13 mouse cellular contexts compared by ENCODE assay signal in the genomic region with DNA sequence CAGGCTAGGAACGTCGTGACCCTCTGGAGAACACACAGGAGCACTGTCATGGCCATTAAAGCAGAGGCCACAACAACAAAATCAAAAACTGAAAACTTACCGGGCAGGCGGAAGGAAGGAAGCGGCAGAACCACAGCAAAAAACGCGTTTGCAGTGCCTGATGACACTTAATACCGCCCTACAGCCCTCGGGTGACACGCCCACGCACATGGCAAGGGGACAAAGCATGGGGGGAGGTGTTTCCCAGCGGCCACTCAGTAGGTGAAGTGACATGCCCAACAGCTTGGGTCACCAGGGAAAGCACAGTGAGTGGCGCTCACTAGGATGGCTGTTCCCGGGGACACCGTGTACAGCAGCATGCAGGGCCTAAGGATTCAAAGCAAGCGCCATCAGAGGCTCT.
DNase-seq lines count a peak whose midpoint lies in the region; ATAC-seq lines count a peak whose summit lies in the region.
"Had no signal": no experiment of that assay in that cellular context is flagged by ENCODE, and none has a peak within 500 bp of the region (broad histone marks: within the 10 kb centered on the region; RNA-seq: fewer than 3 reads in every experiment).

No protein-coding gene starts in this region.

- peaks cover 38% of the 10 kb centered on the region for H3K4me1 ChIP-seq in kidney, embryonic 16.5 days (ENCODE audit: insufficient read depth, low read length)
- peaks cover 84% of the 10 kb centered on the region for H3K4me1 ChIP-seq in liver, embryonic 12.5 days

- no peak overlapping the region for H3K4me3 ChIP-seq in kidney, embryonic 16.5 days (ENCODE audit: low read length)
- no peak overlapping the region for H3K4me3 ChIP-seq in liver, embryonic 12.5 days
- H3K4me3 ChIP-seq: forebrain, embryonic 12.5 days; midbrain, embryonic 12.5 days had no signal

- no peak for DNase-seq in kidney, postnatal 14 days
- peak; percentile 51 for DNase-seq in thymus, postnatal 4 days
- no peak for DNase-seq in thymus, postnatal 25 days
- DNase-seq in left cerebral cortex, postnatal 4 days, result no peak
- no peak for DNase-seq in testis, postnatal 14 days (ENCODE audit: low spot score)
- no peak for DNase-seq in right cerebral cortex, postnatal 25 days
- DNase-seq: adrenal gland, postnatal 25 days; cerebellum, postnatal 25 days had no signal

- peak overlapping the region; percentile 60 for H3K27ac ChIP-seq in kidney, embryonic 16.5 days (ENCODE audit: low read length)
- 0 out of 2 replicates have a peak overlapping the region, but pooled peaks have one; percentile 3 for H3K27ac ChIP-seq in liver, embryonic 12.5 days
- H3K27ac ChIP-seq: forebrain, embryonic 12.5 days; midbrain, embryonic 12.5 days had no signal

- peak; percentile 46 for ATAC-seq in kidney, embryonic 16.5 days (ENCODE audit: low FRiP score, low TSS enrichment)
- ATAC-seq in liver, embryonic 12.5 days, result peak; percentile 14; the same call in 1 of the 2 replicates
- ATAC-seq: inflammation-experienced regulatory T-cells, adult 6 months had no signal

- H3K36me3 ChIP-seq in kidney, embryonic 16.5 days (ENCODE audit: insufficient read depth, low read length), result no peaks in the 10 kb centered on the region
- H3K36me3 ChIP-seq in liver, embryonic 12.5 days, result no peaks in the 10 kb centered on the region; the same call in 1 of the 2 replicates

- 0 out of 2 replicates have a peak overlapping the region, but pooled peaks have one; percentile 18 for H3K9ac ChIP-seq in kidney, embryonic 16.5 days (replicated peaks; ENCODE audit: low read length)
- 0 out of 2 replicates have a peak overlapping the region, but pooled peaks have one; percentile 2 for H3K9ac ChIP-seq in liver, embryonic 12.5 days
- H3K9ac ChIP-seq: forebrain, embryonic 12.5 days; midbrain, embryonic 12.5 days had no signal

- WGBS in kidney, embryonic 16.5 days, result 35% methylated on average over 16 of the region's 16 CpGs
- WGBS in liver, embryonic 12.5 days (ENCODE audit: insufficient replicate concordance), result 55% methylated on average over 16 of the region's 16 CpGs

- no peaks in the 10 kb centered on the region for H3K27me3 ChIP-seq in kidney, embryonic 16.5 days (ENCODE audit: insufficient read depth, low read length)
- no peaks in the 10 kb centered on the region for H3K27me3 ChIP-seq in liver, embryonic 12.5 days (replicated peaks)
- H3K27me3 ChIP-seq: forebrain, embryonic 12.5 days; midbrain, embryonic 12.5 days had no signal

- no peak overlapping the region for H3K4me2 ChIP-seq in kidney, embryonic 16.5 days (replicated peaks; ENCODE audit: low read depth, low read length)
- no peak overlapping the region for H3K4me2 ChIP-seq in liver, embryonic 12.5 days
- H3K4me2 ChIP-seq: forebrain, embryonic 12.5 days; midbrain, embryonic 12.5 days had no signal

- no peaks in the 10 kb centered on the region for H3K9me3 ChIP-seq in kidney, embryonic 16.5 days (ENCODE audit: low read length)
- H3K9me3 ChIP-seq in liver, embryonic 12.5 days (replicated peaks), result no peaks in the 10 kb centered on the region
- H3K9me3 ChIP-seq: forebrain, embryonic 12.5 days; midbrain, embryonic 12.5 days had no signal

- intact Hi-C loops in left cerebral cortex, postnatal 4 days (cut with DNase I), result no loop called here
